Mouse (Mus musculus): Measurements from ENCODE around the gene Cnksr3.

Cnksr3 gene

GRCm38 (mm10) chr10:7149671-7150595, 62.1 kb downstream of the Cnksr3 start:
- no peak for DNase-seq (ENCODE audit: low spot score in 2 of 2)

DNA sequence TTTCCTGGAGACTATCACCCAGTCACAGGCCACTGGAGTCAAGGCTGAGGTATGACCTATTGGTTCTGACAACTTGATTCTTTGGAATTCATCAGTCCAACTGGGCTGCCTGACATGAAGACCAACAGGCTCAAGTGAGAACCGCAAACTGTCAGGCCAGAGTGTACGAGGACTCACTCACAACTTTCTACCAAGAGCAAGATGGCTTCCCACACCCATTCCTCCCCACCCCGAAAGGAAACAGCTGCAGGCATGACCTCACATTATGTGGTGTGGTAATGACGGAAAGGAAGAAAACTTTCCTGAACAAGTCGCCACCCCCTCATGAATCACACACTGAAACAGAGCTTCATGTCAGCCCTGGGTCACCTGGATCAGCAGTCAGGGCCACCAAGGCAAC, 66.4 kb downstream of the Cnksr3 start:
- DNase-seq (ENCODE audit: low spot score in 2 of 2), result no peak

- DNase-seq (ENCODE audit: low spot score in 2 of 2), result no peak
Observed at GRCm38 (mm10) chr10:7144081-7144783, 67.8 kb downstream of the Cnksr3 start.

DNA sequence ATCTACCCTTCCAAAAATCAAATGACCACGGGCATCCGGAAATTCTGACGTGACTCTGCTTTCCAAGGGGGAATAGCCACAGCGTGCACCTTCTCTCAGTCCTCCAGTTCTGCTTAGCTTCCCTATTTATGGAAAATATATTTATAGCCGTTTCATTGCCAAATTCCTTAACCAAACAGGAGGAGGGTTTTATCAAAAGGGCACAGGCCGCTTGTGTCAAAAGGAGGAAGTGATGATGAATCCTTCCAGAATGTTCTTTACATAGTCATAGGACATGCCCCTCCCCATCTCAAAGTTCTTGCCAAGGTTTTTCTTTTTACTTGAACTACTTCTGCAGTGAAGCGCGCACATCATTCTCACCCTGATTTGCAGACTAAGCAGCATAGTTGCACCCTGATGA, 69.8 kb downstream of the Cnksr3 start:
- no peak for DNase-seq (ENCODE audit: low spot score in 2 of 2)

DNA sequence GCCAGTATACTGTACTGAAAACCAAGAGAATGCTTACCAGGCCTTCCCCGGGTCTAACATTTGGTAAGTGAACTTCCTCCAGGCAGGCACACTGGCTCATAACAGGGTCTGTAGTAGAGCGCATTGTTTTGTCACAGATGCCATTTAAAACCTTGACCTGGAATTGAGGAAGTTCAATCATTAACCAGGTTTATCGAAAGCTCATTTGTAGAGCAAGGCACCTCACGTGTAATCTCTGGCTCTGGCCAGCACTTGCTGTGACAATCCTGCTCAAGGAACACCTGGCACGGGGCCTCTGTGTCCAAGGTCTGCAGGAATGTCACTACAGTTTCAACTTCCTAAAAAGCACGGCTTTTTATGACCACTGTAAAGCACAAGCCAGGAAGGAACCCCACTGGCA, 71.8 kb downstream of the Cnksr3 start:
- DNase-seq (ENCODE audit: low spot score in 2 of 2), result no peak

DNA sequence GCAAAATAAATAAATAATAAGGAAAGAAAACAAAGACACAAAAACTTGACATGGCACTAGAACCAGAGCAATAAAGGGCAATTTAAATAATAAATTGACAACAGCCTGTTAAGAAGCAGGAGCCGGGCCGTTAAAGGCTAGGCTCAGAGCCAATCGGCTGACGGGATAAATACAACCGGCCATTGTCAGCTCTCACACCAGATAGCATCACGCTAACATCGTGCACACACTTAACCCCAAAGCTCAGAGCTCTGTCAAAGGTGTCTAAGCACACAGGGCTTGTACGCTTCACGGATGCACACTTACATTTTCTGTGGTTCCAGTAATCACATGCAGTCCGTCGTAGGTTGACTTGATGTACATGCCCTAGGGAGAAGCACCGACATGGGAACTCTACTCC, 74.0 kb downstream of the Cnksr3 start:
- no peak for DNase-seq (ENCODE audit: low spot score in 2 of 2)

GRCm38 (mm10) chr10:7135751-7136150, 76.3 kb downstream of the Cnksr3 start:
- no peak for DNase-seq (ENCODE audit: low spot score in 2 of 2)

DNA sequence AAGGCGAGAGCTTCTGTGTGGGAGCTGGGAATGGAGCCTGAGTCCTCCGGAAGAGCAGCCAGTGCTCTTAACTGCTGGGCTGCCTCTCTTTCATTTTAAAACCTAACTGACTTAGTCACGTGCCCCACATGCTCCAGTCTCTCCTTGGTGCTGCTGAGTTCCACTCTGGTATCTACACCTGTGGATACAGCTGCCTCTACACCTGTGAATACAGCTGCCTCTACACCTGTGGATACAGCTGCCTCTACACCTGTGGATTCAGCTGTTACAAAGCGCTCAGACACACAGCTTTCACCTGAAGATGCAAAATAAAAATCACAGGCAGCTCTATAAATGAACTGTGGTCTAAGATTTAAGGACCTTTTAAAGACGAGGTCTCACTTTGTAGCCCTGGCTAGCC, 79.0 kb downstream of the Cnksr3 start:
- DNase-seq (ENCODE audit: low spot score in 2 of 2), result no peak

DNA sequence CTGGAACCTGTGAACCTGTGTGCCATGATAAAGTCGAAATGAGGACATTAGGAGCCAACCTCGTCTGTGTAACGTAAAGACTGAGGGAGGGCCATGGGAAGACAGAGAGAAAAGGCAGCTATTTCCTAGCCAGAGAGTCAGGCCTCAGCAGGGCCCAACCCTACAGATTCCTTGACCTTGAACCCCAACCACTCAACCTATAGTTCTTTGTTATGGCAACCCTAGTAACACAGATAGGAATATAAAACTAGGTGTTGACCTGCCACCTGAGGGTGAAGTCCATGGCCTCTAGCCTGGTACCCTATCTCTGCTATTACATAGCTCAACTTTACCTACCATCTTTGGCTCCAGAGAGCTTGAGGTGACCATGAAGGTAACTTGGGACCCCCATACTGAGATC, 80.6 kb downstream of the Cnksr3 start:
- DNase-seq (ENCODE audit: low spot score in 2 of 2), result no peak

DNA sequence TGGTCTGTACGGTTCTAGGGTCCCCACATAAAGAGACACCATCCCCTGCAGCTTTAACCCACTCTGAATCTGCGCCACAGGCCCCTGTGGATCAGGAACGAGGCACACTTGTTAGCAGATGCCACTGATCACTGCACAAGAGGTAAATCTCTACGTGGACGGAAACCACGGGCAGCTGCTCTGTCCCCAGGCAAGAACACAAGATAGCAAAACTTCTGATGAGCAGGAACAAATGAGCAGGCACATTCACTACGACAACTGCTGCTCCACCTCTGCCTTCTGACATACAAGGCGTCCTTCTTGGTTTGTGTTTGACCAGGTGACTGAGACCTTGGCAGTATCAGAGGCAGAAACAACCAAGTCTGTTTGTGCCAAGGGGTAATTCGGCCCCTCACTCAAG, 84.2 kb downstream of the Cnksr3 start:
- no peak for DNase-seq (ENCODE audit: low spot score in 2 of 2)

DNA sequence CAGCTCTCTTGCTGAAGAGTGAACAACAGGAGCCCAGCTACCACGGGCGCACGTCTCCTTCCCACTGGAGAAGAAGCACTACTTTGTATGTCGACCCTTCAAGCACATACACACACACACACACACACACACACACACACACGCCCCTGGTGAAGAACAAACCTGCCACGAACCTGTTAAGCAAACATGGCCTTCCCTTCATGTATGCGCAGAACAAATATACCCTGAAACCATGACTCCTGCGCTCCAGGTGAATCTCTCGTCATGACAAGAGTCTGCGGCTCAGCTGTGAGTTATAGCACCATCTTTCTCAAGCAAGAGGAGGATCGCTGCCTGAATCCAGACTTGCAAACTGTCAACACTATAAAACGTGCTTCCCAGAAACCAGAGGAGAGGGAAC, 85.2 kb downstream of the Cnksr3 start:
- no peak for DNase-seq (ENCODE audit: low spot score in 2 of 2)

DNA sequence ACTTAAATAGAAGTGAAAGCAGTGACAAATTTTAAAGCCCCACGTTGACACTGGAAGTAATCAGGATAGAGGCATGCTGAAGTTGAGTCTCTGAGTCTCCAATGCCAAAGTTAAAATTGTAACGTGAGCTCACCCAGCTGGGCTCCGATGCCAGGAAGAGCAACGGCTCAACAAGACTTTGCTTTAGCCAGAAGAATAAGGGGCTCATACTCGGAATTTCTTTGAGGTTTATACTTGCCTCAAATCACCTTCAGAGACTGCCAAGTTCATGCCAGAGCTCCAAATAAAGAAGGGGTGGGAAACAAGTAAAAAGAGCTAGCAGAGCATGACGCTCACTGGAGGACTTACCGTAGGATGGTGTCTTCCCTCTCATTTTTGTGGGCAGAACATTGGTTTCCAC, 85.8 kb downstream of the Cnksr3 start:
- DNase-seq (ENCODE audit: low spot score in 2 of 2), result no peak

GRCm38 (mm10) chr10:7124993-7125392, 87.0 kb downstream of the Cnksr3 start:
- peak; percentile 58 to 71 for DNase-seq (ENCODE audit: low spot score in 2 of 2)

GRCm38 (mm10) chr10:7122294-7122693, 89.7 kb downstream of the Cnksr3 start:
- no peak for DNase-seq (ENCODE audit: low spot score in 2 of 2)

DNA sequence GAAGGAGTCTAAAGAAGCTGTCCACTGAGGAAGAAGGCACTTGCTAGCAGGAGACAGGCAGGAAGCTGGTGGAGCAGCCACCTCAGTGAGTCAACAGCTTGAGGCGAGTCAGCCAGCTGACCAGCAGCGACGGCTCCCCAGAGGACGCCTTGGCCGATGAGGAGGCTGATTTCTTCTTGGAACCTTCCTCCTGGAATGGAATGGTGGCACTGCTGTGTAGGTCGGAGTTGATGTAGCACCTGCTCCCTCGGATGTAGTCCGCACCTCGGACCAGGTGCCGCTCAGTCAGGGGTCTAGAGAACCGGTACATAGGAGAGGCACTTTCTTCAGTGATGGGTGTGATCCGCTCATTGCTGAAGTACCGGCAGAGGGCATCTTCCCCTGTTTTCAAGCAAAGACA, 91.8 kb downstream of the Cnksr3 start:
- DNase-seq (ENCODE audit: low spot score in 2 of 2), result no peak

DNA sequence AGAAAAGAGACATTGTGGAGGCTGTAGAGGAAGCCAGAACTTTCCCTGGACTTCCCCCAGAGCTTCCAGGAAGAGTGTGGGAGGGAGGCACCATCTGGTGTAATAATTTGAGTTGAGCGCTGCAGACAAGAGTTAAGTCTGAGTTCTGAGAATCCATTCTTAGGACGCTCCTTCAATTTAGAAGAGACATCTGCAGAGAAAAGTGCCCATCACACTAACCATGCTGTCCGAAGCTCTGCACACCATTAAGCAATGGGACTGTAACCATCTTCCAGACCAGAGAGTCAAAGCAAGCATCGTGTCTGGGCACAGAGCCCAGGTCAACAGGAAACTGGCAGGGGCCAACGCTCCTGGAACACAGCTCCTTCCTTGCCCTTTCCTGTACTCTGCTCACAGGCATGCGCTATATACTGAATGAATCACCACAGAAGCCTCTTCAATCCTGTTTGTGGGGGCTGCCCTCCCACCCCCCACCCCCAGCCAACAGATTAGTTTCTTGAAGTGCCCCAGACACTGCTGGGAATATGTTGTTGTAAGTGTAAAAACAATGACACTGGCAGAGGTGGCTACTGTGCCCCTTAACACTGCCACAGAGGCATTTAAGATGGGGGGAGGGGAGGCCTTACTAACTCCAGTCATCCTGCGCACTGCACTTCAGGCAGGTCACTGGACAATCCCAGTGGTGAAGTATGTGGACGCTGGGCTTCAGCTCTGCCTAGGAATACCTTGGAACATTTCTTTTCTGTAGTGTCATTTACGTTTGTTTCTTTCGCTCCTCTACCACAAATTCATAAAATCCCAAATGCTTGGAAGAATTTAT, 93.6 kb downstream of the Cnksr3 start:
- peak in 1 of 2 experiments; percentile 44 for DNase-seq (ENCODE audit: low spot score in 2 of 2)

GRCm38 (mm10) chr10:7117785-7118184, 94.3 kb downstream of the Cnksr3 start:
- no peak for DNase-seq (ENCODE audit: low spot score in 2 of 2)

- no peak for DNase-seq (ENCODE audit: low spot score in 2 of 2)
Observed at GRCm38 (mm10) chr10:7114796-7115195, 97.2 kb downstream of the Cnksr3 start.

DNA sequence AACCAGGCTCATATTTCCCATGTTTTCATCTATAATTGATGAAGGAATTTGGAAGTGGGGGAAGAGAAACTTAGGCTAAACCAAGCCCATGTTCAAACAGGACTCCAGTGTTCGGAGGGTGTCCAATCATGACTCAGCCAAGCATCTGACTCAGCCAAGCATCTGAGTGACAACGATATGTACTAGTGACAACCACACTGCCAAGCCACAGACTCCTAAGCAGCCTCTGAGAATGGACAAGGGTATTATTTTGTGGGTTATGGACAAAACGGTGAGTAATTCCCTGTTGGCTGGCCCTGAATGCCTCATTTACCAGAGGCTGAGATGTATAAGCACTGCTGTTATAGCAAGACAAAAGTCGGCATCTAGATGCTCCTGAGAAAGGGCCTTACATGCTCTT, 98.3 kb downstream of the Cnksr3 start:
- DNase-seq (ENCODE audit: low spot score in 2 of 2), result no peak

DNA sequence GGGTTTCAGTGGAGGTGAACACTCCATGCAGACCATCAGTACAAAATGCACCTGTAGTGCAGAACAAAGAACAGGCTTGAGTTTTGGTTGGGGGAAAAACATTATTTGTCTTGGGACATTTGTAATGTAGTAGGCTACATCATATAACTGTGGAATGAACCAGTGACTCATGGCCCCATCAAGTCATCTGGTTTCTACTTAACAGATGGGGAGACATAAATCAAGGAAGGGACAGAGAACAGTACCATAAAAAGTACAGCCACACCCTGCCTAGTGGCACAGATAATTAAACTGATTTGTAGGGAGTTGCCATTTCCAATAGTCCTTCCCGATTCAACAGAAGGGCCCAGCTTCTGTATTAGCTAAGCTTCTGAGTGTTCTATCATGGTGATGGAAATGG, 98.9 kb downstream of the Cnksr3 start:
- DNase-seq (ENCODE audit: low spot score in 2 of 2), result no peak

DNA sequence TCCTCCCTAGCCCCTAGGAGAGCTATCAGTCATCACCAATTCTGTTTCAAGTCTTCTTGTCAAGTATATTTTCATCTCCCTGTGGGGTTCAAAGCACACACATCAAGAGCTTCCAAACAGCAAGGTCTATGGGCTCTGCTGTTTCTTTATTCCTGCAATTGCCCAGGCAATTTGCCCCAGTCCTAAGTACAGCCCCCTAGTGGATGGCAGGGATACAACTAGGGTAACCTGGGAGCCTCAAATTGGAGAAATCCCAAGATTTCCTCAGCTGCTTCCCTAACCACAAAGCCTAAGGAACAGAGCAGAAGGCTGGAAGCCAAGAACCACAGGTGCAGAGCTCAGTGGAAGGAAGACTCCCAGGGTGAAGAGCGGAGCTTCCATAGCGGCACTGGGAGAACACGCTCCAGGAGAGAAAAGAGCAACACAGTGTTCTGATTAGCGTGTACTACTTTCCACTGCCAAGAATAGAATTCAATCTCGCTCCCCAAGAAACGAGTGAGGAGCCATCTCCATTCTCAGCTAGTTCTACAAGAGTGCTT, 100.5 kb downstream of the Cnksr3 start:
- DNase-seq (ENCODE audit: low spot score in 2 of 2), result peak in 1 of 2 experiments; percentile 39

- no peak for DNase-seq (ENCODE audit: low spot score in 2 of 2)
Observed at GRCm38 (mm10) chr10:7103872-7104271, 108.2 kb downstream of the Cnksr3 start.

Measured in right cerebral cortex, postnatal 36 days (tissue).